Mouse (Mus musculus) erythroblast, adult 5-6 weeks (primary cell): ENCODE data around the gene Nek9. TPM values are rescaled to one million over a fixed set of nuclear protein-coding genes. Genes with fewer than 3 reads are reported as not detected.

ENCODE experiments used
- ATAC-seq: replicated peaks from 2 replicates; pipeline ENCODE4 v1.8.0; 2016; ENCODE audit warnings: moderate number of reproducible peaks, mild to moderate bottlenecking, moderate TSS enrichment, inconsistent platforms; ENCODE audit not compliant: poor library complexity, low FRiP score, severe bottlenecking
- total RNA-seq, 2 experiments: library from RNA; stranded (forward) in 1 of 2; stranded (reverse) in 1 of 2; fragments of 150-400 nt in 1 of 2; fragments of 200-764, 138-1000 nt in 1 of 2; gene quantifications; 2 replicates each; pipeline versions ENCODE4 v1.2.3 to v1.2.4; 2015 to 2017; ENCODE audit warnings: low replicate concordance in 2 of 2

Gene Nek9
- total RNA-seq, 2 experiments from 2014 or later = 5.8 to 5.9 TPM

DNA sequence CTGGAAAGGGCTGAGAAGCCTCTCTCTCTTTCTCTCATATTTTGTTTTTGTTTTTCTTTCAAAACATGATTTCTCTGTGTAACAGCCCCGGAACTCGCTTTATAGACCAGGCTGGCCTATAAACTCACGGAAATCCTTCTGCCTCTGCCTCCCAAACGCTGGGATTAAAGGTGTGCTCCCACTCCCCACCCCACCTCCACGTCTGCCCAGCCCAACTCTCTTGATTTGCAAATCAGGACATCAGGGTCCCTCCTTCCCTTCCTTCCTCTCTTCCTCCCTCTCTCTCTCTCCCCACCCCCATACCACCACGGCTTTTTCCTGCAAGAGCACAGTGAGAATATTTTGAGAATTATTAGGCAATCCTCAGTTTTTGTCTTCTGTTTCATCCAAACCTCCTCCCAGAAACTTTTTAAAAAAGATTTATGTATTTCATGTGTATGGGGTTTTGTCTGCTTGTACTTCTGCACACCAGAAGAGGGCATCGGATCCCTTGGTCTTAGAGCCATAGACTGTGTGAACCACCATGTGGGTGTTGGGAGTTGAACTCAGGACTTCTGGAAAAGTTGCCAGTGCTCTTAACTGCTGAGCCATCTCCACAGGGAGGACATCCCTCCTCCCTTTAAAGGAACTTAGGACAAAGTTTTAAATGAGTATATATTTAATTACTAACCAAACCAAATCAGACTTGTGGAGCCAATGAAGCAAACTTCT is 67.9 kb downstream of the Nek9 start:
- no peak for ATAC-seq

- ATAC-seq = peak; percentile 93
Measured at GRCm38 (mm10) chr12:85270319-85270718, 68.8 kb downstream of the Nek9 start, which contains the start of gene Mlh3. Gene Mlh3, minus strand, starts transcription at chr12:85270599.

DNA sequence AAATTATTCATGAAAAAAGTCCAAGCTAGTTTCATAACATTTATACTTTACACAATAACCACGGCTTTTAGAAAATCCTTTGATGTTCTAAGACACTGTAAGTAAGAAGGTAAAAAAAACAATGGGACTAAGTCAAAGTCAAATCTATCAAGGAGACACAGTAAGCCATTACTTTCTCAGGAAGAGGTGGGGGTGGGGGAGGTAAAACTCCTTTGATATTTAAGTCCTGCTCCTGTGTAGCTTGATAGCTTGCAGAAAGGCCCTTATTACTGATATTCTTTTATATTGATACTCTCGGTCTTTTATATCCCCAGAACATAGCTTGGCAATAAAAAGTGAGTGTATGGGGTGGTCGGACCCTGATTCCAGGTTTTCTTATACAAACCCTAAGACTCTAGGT is 69.3 kb downstream of the Nek9 start:
- no peak for ATAC-seq

DNA sequence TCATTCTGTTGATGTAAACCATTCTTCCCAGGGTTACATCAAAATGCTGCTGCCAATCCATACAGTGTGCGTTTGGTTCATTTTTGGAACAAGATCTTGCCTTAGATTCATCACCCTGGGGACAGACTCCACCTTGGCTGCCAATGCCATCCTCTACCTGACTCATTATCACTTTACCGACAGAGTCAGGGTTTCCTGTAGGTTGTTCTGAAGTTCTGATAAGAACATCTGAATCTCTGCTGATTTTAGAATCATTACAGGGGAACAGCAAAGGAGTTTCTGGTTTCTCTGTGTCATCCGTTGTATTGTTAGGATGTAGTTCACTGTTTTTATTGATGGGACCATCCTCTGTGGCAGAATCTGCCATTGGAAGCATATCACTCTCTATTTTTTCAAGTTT is 72.9 kb downstream of the Nek9 start:
- ATAC-seq = no peak

GRCm38 (mm10) chr12:85264940-85265339 is 74.2 kb downstream of the Nek9 start:
- no peak for ATAC-seq

GRCm38 (mm10) chr12:85264531-85264930 is 74.6 kb downstream of the Nek9 start:
- no peak for ATAC-seq

DNA sequence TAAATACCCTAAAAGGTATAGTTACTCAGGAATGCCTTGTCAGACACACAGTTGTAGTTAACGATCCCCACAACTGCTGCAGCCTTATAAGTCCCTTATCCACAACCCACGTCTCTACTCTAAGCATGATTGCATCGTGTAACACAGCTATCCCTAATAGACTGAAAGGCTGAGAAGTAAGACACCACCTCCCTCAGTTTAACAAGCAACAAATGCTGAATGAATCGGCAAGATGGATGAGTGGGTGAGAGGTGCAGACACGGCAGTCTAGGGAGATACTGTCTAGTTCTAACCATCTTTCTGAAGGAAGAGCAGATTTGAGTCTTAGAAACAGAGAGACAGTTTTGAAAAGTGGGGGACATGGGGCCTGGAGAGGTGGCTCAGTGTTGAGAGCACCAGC is 76.0 kb downstream of the Nek9 start:
- ATAC-seq = no peak

DNA sequence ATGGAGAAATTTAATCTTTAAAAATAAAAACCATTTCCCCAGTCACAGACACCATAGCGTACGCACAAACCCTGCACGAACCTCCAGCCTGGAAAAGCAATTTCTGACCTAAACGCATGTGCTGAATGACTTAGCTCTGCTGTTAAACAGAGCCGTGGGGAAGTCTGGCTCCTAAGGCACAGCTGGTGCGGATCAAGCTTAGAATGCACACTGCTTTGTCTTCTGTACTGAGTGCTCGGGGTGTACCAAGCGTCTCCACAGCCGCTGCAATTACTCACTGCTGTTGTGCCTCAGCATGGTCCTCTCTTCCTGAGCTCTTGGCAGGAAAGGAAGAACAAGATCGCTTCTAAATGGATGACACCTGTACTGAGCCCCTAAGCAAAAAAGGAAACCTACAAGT is 76.7 kb downstream of the Nek9 start:
- ATAC-seq = no peak

DNA sequence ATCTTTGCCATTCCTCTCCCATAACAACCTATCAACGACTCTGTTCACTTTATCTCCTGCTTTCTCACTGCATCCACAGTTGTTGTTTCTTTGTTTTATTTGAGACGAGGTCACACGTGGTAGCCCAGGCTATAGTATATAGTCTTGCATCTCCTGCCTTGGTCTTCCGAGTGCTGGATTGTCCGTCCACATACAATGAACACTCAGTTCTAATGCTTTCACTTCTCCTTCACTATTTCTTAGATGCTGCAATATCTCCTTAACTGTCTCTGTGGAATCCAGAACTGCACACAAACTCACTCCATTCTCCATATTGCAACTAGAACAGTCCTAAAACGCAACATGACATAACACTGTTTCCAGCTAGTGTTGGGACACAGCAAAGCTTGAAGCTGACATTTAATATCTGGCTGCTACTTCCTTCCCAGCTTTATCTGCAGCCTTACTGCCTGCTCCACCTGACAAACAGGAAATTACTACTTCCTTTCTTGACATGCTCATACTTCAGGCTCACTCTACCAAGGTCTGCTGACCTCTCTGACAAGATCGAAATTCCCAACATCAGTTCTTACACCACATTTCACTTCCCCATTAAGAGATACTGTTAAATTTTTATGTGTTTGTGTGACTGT is 82.0 kb downstream of the Nek9 start:
- no peak for ATAC-seq

DNA sequence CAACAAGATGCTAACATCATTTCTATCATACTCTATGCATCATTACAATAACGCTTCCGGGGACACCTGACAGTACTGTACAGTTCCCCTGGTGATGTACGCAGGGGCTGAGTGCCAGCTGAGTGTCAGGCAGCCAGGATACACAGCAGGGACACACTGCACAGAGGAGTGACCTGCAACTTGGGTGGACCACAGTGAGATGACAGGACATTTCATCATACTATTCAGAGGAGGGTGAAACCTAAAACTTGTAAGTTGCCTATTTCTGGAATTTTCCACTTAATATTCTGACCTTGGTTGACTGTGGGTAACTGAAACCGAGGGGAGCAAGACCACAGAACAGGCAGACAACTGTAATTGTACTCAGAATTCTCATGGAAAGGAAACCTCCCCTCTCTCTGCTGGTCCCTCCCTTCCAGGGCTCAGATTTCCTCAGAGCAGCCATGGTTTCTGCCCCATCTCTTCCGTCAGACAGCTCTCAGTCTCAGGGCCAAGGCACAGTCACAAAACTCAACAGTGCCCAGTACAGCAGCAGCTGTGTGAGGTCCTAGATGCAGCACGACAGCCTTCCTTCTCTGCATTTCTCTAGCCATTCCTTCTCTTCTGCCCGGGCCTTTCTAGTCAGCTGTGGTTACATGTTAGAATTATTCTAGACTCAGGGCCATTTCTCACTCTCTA is 82.9 kb downstream of the Nek9 start:
- ATAC-seq = no peak

- no peak for ATAC-seq
Measured at GRCm38 (mm10) chr12:85252083-85252482, 87.1 kb downstream of the Nek9 start.

Other genes starting within 250 kb of the Nek9 start
- not detected in 2 replicates for gene Prox2, start 228.6 kb downstream of the Nek9 start, total RNA-seq (2015; ENCODE audit: low replicate concordance)
- 1.3 and 3.1 TPM in 2 replicates for gene Prox2, start 228.6 kb downstream of the Nek9 start, total RNA-seq (2017; ENCODE audit: low replicate concordance)
- 21.1 and 53.9 TPM in 2 replicates for gene Dlst, start 228.5 kb downstream of the Nek9 start, total RNA-seq (2015; ENCODE audit: low replicate concordance)
- gene Dlst, start 228.5 kb downstream of the Nek9 start, total RNA-seq (2017; ENCODE audit: low replicate concordance) = 122 and 210 TPM in 2 replicates
- not detected in 2 replicates for gene Rps6kl1, start 188.1 kb downstream of the Nek9 start, total RNA-seq (2015; ENCODE audit: low replicate concordance)
- gene Rps6kl1, start 188.1 kb downstream of the Nek9 start, total RNA-seq (2017; ENCODE audit: low replicate concordance) = not detected in 2 replicates
- not detected in 2 replicates for gene Pgf, start 161.6 kb downstream of the Nek9 start, total RNA-seq (2015; ENCODE audit: low replicate concordance)
- not detected in 2 replicates for gene Pgf, start 161.6 kb downstream of the Nek9 start, total RNA-seq (2017; ENCODE audit: low replicate concordance)
- 12.1 and 12.5 TPM in 2 replicates for gene Eif2b2, start 119.9 kb downstream of the Nek9 start, total RNA-seq (2015; ENCODE audit: low replicate concordance)
- 9.5 and 14.4 TPM in 2 replicates for gene Eif2b2, start 119.9 kb downstream of the Nek9 start, total RNA-seq (2017; ENCODE audit: low replicate concordance)
- 0.19 and 1.0 TPM in 2 replicates for gene Mlh3, start 68.8 kb downstream of the Nek9 start, total RNA-seq (2015; ENCODE audit: low replicate concordance)
- gene Mlh3, start 68.8 kb downstream of the Nek9 start, total RNA-seq (2017; ENCODE audit: low replicate concordance) = 2.2 and 2.6 TPM in 2 replicates
- 7.9 and 26.1 TPM in 2 replicates for gene Acyp1, start 50.9 kb downstream of the Nek9 start, total RNA-seq (2015; ENCODE audit: low replicate concordance)
- 13.6 and 21.0 TPM in 2 replicates for gene Acyp1, start 50.9 kb downstream of the Nek9 start, total RNA-seq (2017; ENCODE audit: low replicate concordance)
- 0.42 TPM in 1 of 2 replicates, not detected in the other for gene Zc2hc1c, start 50.8 kb downstream of the Nek9 start, total RNA-seq (2015; ENCODE audit: low replicate concordance)
- gene Zc2hc1c, start 50.8 kb downstream of the Nek9 start, total RNA-seq (2017; ENCODE audit: low replicate concordance) = 0.17 TPM in 1 of 2 replicates, not detected in the other
- 79.6 and 96.5 TPM in 2 replicates for gene Tmed10, start 35.5 kb upstream of the Nek9 start, total RNA-seq (2015; ENCODE audit: low replicate concordance)
- gene Tmed10, start 35.5 kb upstream of the Nek9 start, total RNA-seq (2017; ENCODE audit: low replicate concordance) = 29.9 and 45.4 TPM in 2 replicates
- gene Fos, start 134.5 kb upstream of the Nek9 start, total RNA-seq (2015; ENCODE audit: low replicate concordance) = 40.3 and 41.9 TPM in 2 replicates
- 25.0 and 32.1 TPM in 2 replicates for gene Fos, start 134.5 kb upstream of the Nek9 start, total RNA-seq (2017; ENCODE audit: low replicate concordance)